Mouse (Mus musculus): Measurements from ENCODE around the gene Polr2b. TPM values are rescaled to one million over a fixed set of nuclear protein-coding genes. Genes with fewer than 3 reads are reported as not detected.
A peak's percentile ranks its signal among the peaks of the same experiment; 100 is the strongest.

The Polr2b gene
- polyA plus RNA-seq, 1 experiment from 2014 or later, result 65.1 TPM

DNA sequence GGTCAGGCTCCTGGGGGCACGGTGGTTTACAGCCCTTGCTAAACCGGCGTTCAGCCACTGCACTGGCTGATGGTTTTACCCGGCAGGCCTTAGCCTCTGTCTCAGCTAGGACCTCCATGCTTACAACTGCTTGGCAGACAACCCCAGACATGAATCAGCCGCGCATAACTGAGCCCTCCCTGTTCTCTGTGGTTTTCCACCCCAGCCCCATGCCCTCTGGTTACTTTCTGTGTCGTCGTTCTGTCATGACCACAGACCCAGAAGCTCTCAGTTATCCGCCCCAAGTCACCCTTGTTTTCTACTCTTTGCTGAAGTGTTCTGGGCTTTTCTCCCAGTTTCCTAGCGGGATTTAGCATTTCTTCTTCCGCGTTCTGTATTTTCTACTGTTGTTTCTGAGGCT, 57.7 kb downstream of the Polr2b start:
- no peak overlapping the region for H3K4me3 ChIP-seq
- H3K27me3 ChIP-seq, result no peaks in the 10 kb centered on the region
- no peaks in the 10 kb centered on the region for H3K9me3 ChIP-seq
- no peak overlapping the region for H3K9ac ChIP-seq
- H3K36me3 ChIP-seq, result no peaks in the 10 kb centered on the region
- ATAC-seq (ENCODE audit: borderline replicate concordance, extremely low read depth, low FRiP score, low TSS enrichment), result peak; percentile 20; the same call in 1 of the 2 replicates
- peak overlapping the region; percentile 2; the same call in 1 of the 2 replicates for H3K27ac ChIP-seq
- H3K4me2 ChIP-seq, result no peak overlapping the region
- WGBS, result 60% methylated on average over 12 of the region's 12 CpGs
- peaks cover 30% of the 10 kb centered on the region for H3K4me1 ChIP-seq

GRCm38 (mm10) chr5:77368194-77368593, 58.2 kb downstream of the Polr2b start:
- Histone ChIP-seq H3K4me3 (no peak overlapping the region), H3K27ac (peak overlapping the region; percentile 2; the same call in 1 of the 2 replicates), H3K9ac (no peak overlapping the region), H3K4me1 (peaks cover 33% of the 10 kb centered on the region), H3K9me3 (no peaks in the 10 kb centered on the region), H3K36me3 (no peaks in the 10 kb centered on the region), H3K4me2 (no peak overlapping the region), H3K27me3 (no peaks in the 10 kb centered on the region)
- ATAC-seq (ENCODE audit: borderline replicate concordance, extremely low read depth, low FRiP score, low TSS enrichment), result no peak
- WGBS, result 53% methylated on average over 7 of the region's 7 CpGs

DNA sequence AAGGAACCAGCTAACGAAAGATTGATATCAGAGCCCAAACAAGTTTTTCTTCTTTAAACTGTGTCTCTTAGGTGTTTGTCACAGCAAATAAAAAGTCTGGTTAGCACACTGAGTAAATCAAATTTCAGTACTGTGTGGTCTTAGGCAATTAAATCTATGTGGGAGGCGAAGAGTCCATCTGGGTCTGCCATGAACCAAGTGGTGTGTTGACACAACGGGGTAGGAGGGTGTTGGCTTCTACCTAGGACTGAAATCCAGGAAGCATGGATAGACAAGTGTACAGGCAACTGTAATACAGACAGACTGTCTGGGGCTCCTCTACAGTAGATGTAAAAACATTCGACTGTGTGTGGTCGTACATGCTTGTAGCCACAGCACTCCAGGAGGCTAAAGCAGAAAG, 59.4 kb downstream of the Polr2b start:
- H3K9me3 ChIP-seq, result no peaks in the 10 kb centered on the region
- H3K4me2 ChIP-seq, result no peak overlapping the region
- no peaks in the 10 kb centered on the region for H3K36me3 ChIP-seq
- H3K4me3 ChIP-seq, result no peak overlapping the region
- no peak for ATAC-seq (ENCODE audit: borderline replicate concordance, extremely low read depth, low FRiP score, low TSS enrichment)
- H3K9ac ChIP-seq, result no peak overlapping the region
- no peaks in the 10 kb centered on the region for H3K27me3 ChIP-seq
- WGBS, result 62% methylated on average over 5 of the region's 5 CpGs
- H3K27ac ChIP-seq, result 0 out of 2 replicates have a peak overlapping the region, but pooled peaks have one; percentile 4
- H3K4me1 ChIP-seq, result peaks cover 29% of the 10 kb centered on the region

GRCm38 (mm10) chr5:77370378-77370892, 60.5 kb downstream of the Polr2b start:
- no peak overlapping the region for H3K4me3 ChIP-seq
- no peaks in the 10 kb centered on the region for H3K9me3 ChIP-seq
- H3K36me3 ChIP-seq, result no peaks in the 10 kb centered on the region
- no peak for ATAC-seq (ENCODE audit: borderline replicate concordance, extremely low read depth, low FRiP score, low TSS enrichment)
- peaks cover 24% of the 10 kb centered on the region for H3K4me1 ChIP-seq
- no peak overlapping the region for H3K4me2 ChIP-seq
- H3K27ac ChIP-seq, result no peak overlapping the region
- no peak overlapping the region for H3K9ac ChIP-seq
- WGBS, result 73% methylated on average over 5 of the region's 5 CpGs
- H3K27me3 ChIP-seq, result no peaks in the 10 kb centered on the region

- Histone ChIP-seq H3K4me3 (no peak overlapping the region), H3K36me3 (no peaks in the 10 kb centered on the region), H3K27ac (0 out of 2 replicates have a peak overlapping the region, but pooled peaks have one; percentile 8), H3K4me1 (peaks cover 24% of the 10 kb centered on the region), H3K9me3 (no peaks in the 10 kb centered on the region), H3K9ac (no peak overlapping the region), H3K27me3 (no peaks in the 10 kb centered on the region), H3K4me2 (no peak overlapping the region)
- WGBS, result 60% methylated on average over 7 of the region's 7 CpGs
- no peak for ATAC-seq (ENCODE audit: borderline replicate concordance, extremely low read depth, low FRiP score, low TSS enrichment)
Observed at GRCm38 (mm10) chr5:77372242-77372641, 62.3 kb downstream of the Polr2b start.

- H3K9me3 ChIP-seq, result no peaks in the 10 kb centered on the region
- peaks cover 24% of the 10 kb centered on the region for H3K4me1 ChIP-seq
- H3K9ac ChIP-seq, result no peak overlapping the region
- 66% methylated on average over 6 of the region's 6 CpGs for WGBS
- 0 out of 2 replicates have a peak overlapping the region, but pooled peaks have one; percentile 8 for H3K27ac ChIP-seq
- H3K4me2 ChIP-seq, result no peak overlapping the region
- H3K27me3 ChIP-seq, result no peaks in the 10 kb centered on the region
- H3K4me3 ChIP-seq, result no peak overlapping the region
- no peaks in the 10 kb centered on the region for H3K36me3 ChIP-seq
- no peak for ATAC-seq (ENCODE audit: borderline replicate concordance, extremely low read depth, low FRiP score, low TSS enrichment)
Observed at GRCm38 (mm10) chr5:77372778-77373177, 62.8 kb downstream of the Polr2b start.

DNA sequence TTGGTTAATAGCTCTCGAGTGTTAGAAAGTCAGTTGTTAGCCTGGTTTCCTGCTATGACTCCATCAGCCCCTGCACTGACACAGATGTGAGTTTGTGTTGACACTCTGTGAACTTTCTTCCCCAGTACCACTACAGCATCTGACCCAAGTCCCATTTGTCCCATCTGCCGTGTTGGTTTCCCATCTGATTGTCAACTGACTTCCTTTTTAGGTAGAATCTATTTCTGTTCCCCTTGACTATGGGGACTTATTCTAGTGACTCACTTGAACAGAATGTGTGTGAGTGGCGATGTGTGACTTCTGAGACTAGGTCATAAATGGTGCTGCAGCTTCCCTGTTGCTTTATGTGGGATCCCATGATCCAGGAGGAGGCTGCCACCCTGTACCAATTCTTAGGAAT, 65.0 kb downstream of the Polr2b start:
- Histone ChIP-seq H3K27ac (no peak overlapping the region), H3K9ac (no peak overlapping the region), H3K36me3 (no peaks in the 10 kb centered on the region), H3K27me3 (no peaks in the 10 kb centered on the region), H3K4me2 (no peak overlapping the region), H3K9me3 (no peaks in the 10 kb centered on the region), H3K4me3 (no peak overlapping the region), H3K4me1 (peaks cover 17% of the 10 kb centered on the region)
- WGBS, result 45% methylated on average over 3 of the region's 3 CpGs
- no peak for ATAC-seq (ENCODE audit: borderline replicate concordance, extremely low read depth, low FRiP score, low TSS enrichment)

DNA sequence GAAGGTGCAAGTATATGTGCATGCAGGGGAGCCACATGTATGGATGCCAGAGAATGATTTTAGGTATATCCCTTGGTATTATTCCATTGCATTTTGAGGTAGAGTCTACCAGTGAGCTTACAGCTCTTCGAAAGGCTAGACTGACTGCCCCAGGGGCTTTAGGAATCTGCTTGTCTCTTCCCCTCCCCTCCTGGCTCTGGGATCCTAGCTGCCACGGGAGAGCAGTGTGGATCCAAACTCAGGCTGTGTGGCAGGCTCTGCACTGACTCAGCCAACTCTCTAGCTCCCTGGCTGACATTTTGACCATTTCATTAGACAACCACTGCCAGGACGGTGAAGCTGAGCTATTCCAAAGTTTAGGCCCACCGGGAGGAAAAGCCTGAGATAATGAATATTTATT, 65.6 kb downstream of the Polr2b start:
- Histone ChIP-seq H3K27me3 (no peaks in the 10 kb centered on the region), H3K9ac (no peak overlapping the region), H3K4me1 (peaks cover 12% of the 10 kb centered on the region), H3K4me3 (no peak overlapping the region), H3K4me2 (no peak overlapping the region), H3K36me3 (no peaks in the 10 kb centered on the region), H3K27ac (no peak overlapping the region), H3K9me3 (no peaks in the 10 kb centered on the region)
- WGBS, result 64% methylated on average over 4 of the region's 4 CpGs
- ATAC-seq (ENCODE audit: borderline replicate concordance, extremely low read depth, low FRiP score, low TSS enrichment), result no peak

GRCm38 (mm10) chr5:77378027-77378426, 68.1 kb downstream of the Polr2b start:
- no peak overlapping the region for H3K27ac ChIP-seq
- H3K27me3 ChIP-seq, result no peaks in the 10 kb centered on the region
- no peaks in the 10 kb centered on the region for H3K9me3 ChIP-seq
- H3K4me1 ChIP-seq, result no peaks in the 10 kb centered on the region
- no peak overlapping the region for H3K4me2 ChIP-seq
- H3K4me3 ChIP-seq, result no peak overlapping the region
- 84% methylated on average over 3 of the region's 3 CpGs for WGBS
- H3K36me3 ChIP-seq, result no peaks in the 10 kb centered on the region
- no peak for ATAC-seq (ENCODE audit: borderline replicate concordance, extremely low read depth, low FRiP score, low TSS enrichment)
- H3K9ac ChIP-seq, result no peak overlapping the region

- no peak overlapping the region for H3K4me3 ChIP-seq
- no peaks in the 10 kb centered on the region for H3K36me3 ChIP-seq
- WGBS, result 81% methylated on average over 14 of the region's 14 CpGs
- no peaks in the 10 kb centered on the region for H3K27me3 ChIP-seq
- no peak for ATAC-seq (ENCODE audit: borderline replicate concordance, extremely low read depth, low FRiP score, low TSS enrichment)
- H3K9me3 ChIP-seq, result no peaks in the 10 kb centered on the region
- peaks cover 12% of the 10 kb centered on the region; the same call in 1 of the 2 replicates for H3K4me1 ChIP-seq
- H3K27ac ChIP-seq, result no peak overlapping the region
- no peak overlapping the region for H3K9ac ChIP-seq
- H3K4me2 ChIP-seq, result no peak overlapping the region
Observed at GRCm38 (mm10) chr5:77379434-77380135, 69.6 kb downstream of the Polr2b start.

- ATAC-seq (ENCODE audit: borderline replicate concordance, extremely low read depth, low FRiP score, low TSS enrichment), result no peak
- Histone ChIP-seq H3K4me3 (no peak overlapping the region), H3K4me2 (no peak overlapping the region), H3K4me1 (peaks cover 12% of the 10 kb centered on the region; the same call in 1 of the 2 replicates), H3K9me3 (no peaks in the 10 kb centered on the region), H3K9ac (no peak overlapping the region), H3K27me3 (no peaks in the 10 kb centered on the region), H3K36me3 (no peaks in the 10 kb centered on the region), H3K27ac (no peak overlapping the region)
- WGBS, result 63% methylated on average over 17 of the region's 17 CpGs
Observed at GRCm38 (mm10) chr5:77380321-77380901, 70.5 kb downstream of the Polr2b start.

- Histone ChIP-seq H3K27ac (no peak overlapping the region), H3K36me3 (no peaks in the 10 kb centered on the region), H3K4me2 (no peak overlapping the region), H3K9me3 (no peaks in the 10 kb centered on the region), H3K4me1 (peaks cover 12% of the 10 kb centered on the region; the same call in 1 of the 2 replicates), H3K27me3 (no peaks in the 10 kb centered on the region), H3K9ac (no peak overlapping the region), H3K4me3 (no peak overlapping the region)
- 77% methylated on average over 7 of the region's 7 CpGs for WGBS
- no peak for ATAC-seq (ENCODE audit: borderline replicate concordance, extremely low read depth, low FRiP score, low TSS enrichment)
Observed at GRCm38 (mm10) chr5:77381283-77381682, 71.3 kb downstream of the Polr2b start.

Data from lung, embryonic 15.5 days (tissue).